Mouse (Mus musculus) stomach, embryonic 16.5 days (tissue): ENCODE measurements around the gene Anapc2. TPM values are rescaled to one million over a fixed set of nuclear protein-coding genes. Genes with fewer than 3 reads are reported as not detected.
"Not testable (repeated sequence)": the region's sequence is repeated elsewhere in the genome, so short reads cannot be mapped to it uniquely, and the experiment has no call there.

Source experiments
- ATAC-seq: fragments of 200-750 bp; cut with Nextera tagmentation; 2 replicates; pipeline ENCODE4 v1.8.0; 2017; ENCODE audit warnings: moderate number of reproducible peaks, moderate TSS enrichment; ENCODE audit not compliant: insufficient read depth, low FRiP score
- H3K27ac ChIP-seq: fragments of 300-500 bp; sonication (generic); 2 replicates; pipeline ENCODE4 v1.5.1; 2014; ENCODE audit warnings: low read length
- H3K27me3 ChIP-seq: fragments of 300-500 bp; sonication (generic); 2 replicates; pipeline ENCODE4 v1.6.1; 2014; ENCODE audit warnings: low read length, control low read depth, mixed read lengths; ENCODE audit not compliant: control insufficient read depth, insufficient read depth
- H3K36me3 ChIP-seq: fragments of 300-500 bp; sonication (generic); 2 replicates; pipeline ENCODE4 v1.6.1; 2014; ENCODE audit warnings: low read length; ENCODE audit not compliant: control insufficient read depth, insufficient read depth
- H3K4me1 ChIP-seq: fragments of 300-500 bp; sonication (generic); 2 replicates; pipeline ENCODE4 v1.6.1; 2014; ENCODE audit warnings: low read length, control low read depth, mixed read lengths; ENCODE audit not compliant: control insufficient read depth, insufficient read depth
- H3K4me2 ChIP-seq: fragments of 300-500 bp; sonication (generic); 2 replicates; pipeline ENCODE4 v1.6.1; 2014; ENCODE audit warnings: low read depth, low read length, mixed read lengths
- H3K4me3 ChIP-seq: fragments of 300-500 bp; sonication (generic); replicated peaks from 2 replicates; pipeline ENCODE4 v1.5.1; 2014; ENCODE audit warnings: mild to moderate bottlenecking, low read length
- H3K9ac ChIP-seq: fragments of 300-500 bp; sonication (generic); 2 replicates; pipeline ENCODE4 v1.6.1; 2014; ENCODE audit warnings: low read length
- H3K9me3 ChIP-seq: fragments of 300-500 bp; sonication (generic); replicated peaks from 2 replicates; pipeline ENCODE4 v1.6.1; 2016; ENCODE audit warnings: low read length, control low read depth; ENCODE audit not compliant: control insufficient read depth
- WGBS: fragments of 180-500 bp; shearing (Covaris S2); extraction: QIAGEN DNeasy Blood & Tissue Kit; methylation state at CpG from one replicate; pipeline ENCODE4 v1.1.7; 2014; 5-methylcytosine and 5-hydroxymethylcytosine counted together
- polyA plus RNA-seq: library from polyadenylated mRNA; unstranded; fragments of >200 nt; fragmentation: Nextera tagmentation; extraction: Ambion mirVana; gene quantifications from 2 replicates; pipeline ENCODE4 v1.2.1, GENCODE M21; 2015

Anapc2 gene
- polyA plus RNA-seq, 1 experiment from 2014 or later, result 123 TPM

- Histone ChIP-seq H3K4me3 (peak within 1 kb of the TSS; percentile 12; the same call in 1 of the 2 replicates), H3K27me3 (peaks cover 14% of the 10 kb centered on the region), H3K4me2 (peak within 1 kb of the TSS; percentile 23), H3K9ac (peak within 1 kb of the TSS; percentile 28; the same call in 1 of the 2 replicates), H3K9me3 (no peaks in the 10 kb centered on the region), H3K36me3 (peaks cover 16% of the 10 kb centered on the region), H3K27ac (peak within 1 kb of the TSS; percentile 82), H3K4me1 (peaks cover 16% of the 10 kb centered on the region)
- WGBS, result 78% methylated on average over 10 of the region's 10 CpGs
- peak; percentile 68; the same call in 1 of the 2 replicates for ATAC-seq
Observed at GRCm38 (mm10) chr2:25246183-25247072, 25.9 kb upstream of the Anapc2 start, which contains the start of gene AL732309.1. TSS of gene AL732309.1 (minus strand) at chr2:25246863.

GRCm38 (mm10) chr2:25252331-25252730, 19.9 kb upstream of the Anapc2 start:
- ATAC-seq, result no peak
- no peak overlapping the region for H3K9ac ChIP-seq
- H3K4me3 ChIP-seq, result no peak overlapping the region
- no peak overlapping the region for H3K4me2 ChIP-seq
- no peaks in the 10 kb centered on the region for H3K9me3 ChIP-seq
- peaks cover 11% of the 10 kb centered on the region for H3K36me3 ChIP-seq
- peaks cover 14% of the 10 kb centered on the region for H3K4me1 ChIP-seq
- WGBS, result 87% methylated on average over 1 of the region's 1 CpGs
- no peak overlapping the region for H3K27ac ChIP-seq
- no peaks in the 10 kb centered on the region for H3K27me3 ChIP-seq

GRCm38 (mm10) chr2:25255284-25255779, 16.9 kb upstream of the Anapc2 start, which contains the start of gene Tmem203:
TSS of gene Tmem203 (plus strand) at chr2:25255439.
- no peaks in the 10 kb centered on the region for H3K9me3 ChIP-seq
- H3K36me3 ChIP-seq, result no peaks in the 10 kb centered on the region
- peak; percentile 81 for ATAC-seq
- peak within 1 kb of the TSS; percentile 85 for H3K4me3 ChIP-seq
- H3K27me3 ChIP-seq, result no peaks in the 10 kb centered on the region
- H3K4me1 ChIP-seq, result peaks cover 14% of the 10 kb centered on the region
- peak within 1 kb of the TSS; percentile 48 for H3K27ac ChIP-seq
- peak within 1 kb of the TSS; percentile 91 for H3K4me2 ChIP-seq
- under 1% methylated on average over 39 of the region's 39 CpGs for WGBS
- peak within 1 kb of the TSS; percentile 84 for H3K9ac ChIP-seq

- not testable (repeated sequence) for H3K36me3 ChIP-seq, ATAC-seq, H3K27me3 ChIP-seq, H3K9me3 ChIP-seq, H3K27ac ChIP-seq
- 56% methylated on average over 12 of the region's 12 CpGs for WGBS
- Histone ChIP-seq H3K4me2 (peak overlapping the region; percentile 81), H3K4me3 (peak overlapping the region; percentile 85), H3K9ac (peak overlapping the region; percentile 84; the same call in 1 of the 2 replicates), H3K4me1 (peaks cover 14% of the 10 kb centered on the region)
Observed at GRCm38 (mm10) chr2:25256443-25257109, 15.7 kb upstream of the Anapc2 start.

GRCm38 (mm10) chr2:25257250-25257649, 15.0 kb upstream of the Anapc2 start:
- not testable (repeated sequence) for H3K36me3 ChIP-seq, ATAC-seq, H3K4me3 ChIP-seq, H3K27me3 ChIP-seq, H3K9ac ChIP-seq, H3K27ac ChIP-seq, H3K9me3 ChIP-seq, H3K4me2 ChIP-seq
- WGBS, result 89% methylated on average over 5 of the region's 5 CpGs
- peaks cover 14% of the 10 kb centered on the region for H3K4me1 ChIP-seq

- Histone ChIP-seq H3K4me3 (no peak overlapping the region), H3K9ac (no peak overlapping the region), H3K9me3 (no peaks in the 10 kb centered on the region), H3K4me2 (no peak overlapping the region), H3K27ac (no peak overlapping the region), H3K27me3 (peaks cover 2% of the 10 kb centered on the region; the same call in 1 of the 2 replicates), H3K36me3 (no peaks in the 10 kb centered on the region), H3K4me1 (peaks cover 21% of the 10 kb centered on the region)
- no peak for ATAC-seq
- WGBS, result 58% methylated on average over 2 of the region's 2 CpGs
Observed at GRCm38 (mm10) chr2:25258887-25259286, 13.4 kb upstream of the Anapc2 start.

GRCm38 (mm10) chr2:25261870-25262269, 10.4 kb upstream of the Anapc2 start:
- H3K9me3 ChIP-seq, result no peaks in the 10 kb centered on the region
- no peaks in the 10 kb centered on the region for H3K36me3 ChIP-seq
- peak overlapping the region; percentile 85 for H3K4me2 ChIP-seq
- WGBS, result 46% methylated on average over 12 of the region's 12 CpGs
- peaks cover 25% of the 10 kb centered on the region for H3K4me1 ChIP-seq
- H3K9ac ChIP-seq, result peak overlapping the region; percentile 76
- ATAC-seq, result no peak
- peak overlapping the region; percentile 83 for H3K27ac ChIP-seq
- H3K4me3 ChIP-seq, result peak overlapping the region; percentile 72
- H3K27me3 ChIP-seq, result peaks cover 7% of the 10 kb centered on the region; the same call in 1 of the 2 replicates

GRCm38 (mm10) chr2:25262291-25262767, 9.9 kb upstream of the Anapc2 start, which contains the start of gene Tprn:
TSS of gene Tprn (plus strand) at chr2:25262618.
- H3K9ac ChIP-seq, result peak within 1 kb of the TSS; percentile 82
- peaks cover 7% of the 10 kb centered on the region; the same call in 1 of the 2 replicates for H3K27me3 ChIP-seq
- H3K4me2 ChIP-seq, result peak within 1 kb of the TSS; percentile 85
- no peaks in the 10 kb centered on the region for H3K9me3 ChIP-seq
- peak within 1 kb of the TSS; percentile 72 for H3K4me3 ChIP-seq
- no peaks in the 10 kb centered on the region for H3K36me3 ChIP-seq
- peak; percentile 96 for ATAC-seq
- WGBS, result under 1% methylated on average over 39 of the region's 39 CpGs
- peak within 1 kb of the TSS; percentile 83 for H3K27ac ChIP-seq
- H3K4me1 ChIP-seq, result peaks cover 29% of the 10 kb centered on the region
